Mouse (Mus musculus): ENCODE measurements around the gene Zbtb18. TPM values are rescaled to one million over a fixed set of nuclear protein-coding genes. Genes with fewer than 3 reads are reported as not detected.
"Not testable (repeated sequence)": the region's sequence is repeated elsewhere in the genome, so short reads cannot be mapped to it uniquely, and the experiment has no call there.

Gene Zbtb18
- total RNA-seq, 1 experiment from 2014 or later, result 91.1 TPM

- no peak for ATAC-seq (ENCODE audit: extremely low read depth, insufficient number of reproducible peaks, low FRiP score, poor library complexity, severe bottlenecking)
Observed at GRCm38 (mm10) chr1:177445461-177446130, 3.4 kb downstream of the Zbtb18 start.

DNA sequence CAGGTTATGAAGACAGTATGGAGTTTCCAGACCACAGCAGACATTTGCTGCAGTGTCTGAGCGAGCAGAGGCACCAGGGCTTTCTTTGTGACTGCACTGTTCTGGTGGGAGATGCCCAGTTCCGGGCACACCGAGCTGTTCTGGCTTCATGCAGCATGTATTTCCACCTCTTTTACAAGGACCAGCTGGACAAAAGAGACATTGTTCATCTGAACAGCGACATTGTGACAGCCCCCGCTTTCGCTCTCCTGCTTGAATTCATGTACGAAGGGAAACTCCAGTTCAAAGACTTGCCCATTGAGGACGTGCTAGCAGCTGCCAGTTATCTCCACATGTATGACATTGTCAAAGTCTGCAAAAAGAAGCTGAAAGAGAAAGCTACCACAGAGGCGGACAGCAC is 4.9 kb downstream of the Zbtb18 start:
- no peak for ATAC-seq (ENCODE audit: extremely low read depth, insufficient number of reproducible peaks, low FRiP score, poor library complexity, severe bottlenecking)

- ATAC-seq (ENCODE audit: extremely low read depth, insufficient number of reproducible peaks, low FRiP score, poor library complexity, severe bottlenecking), result no peak
Observed at GRCm38 (mm10) chr1:177447541-177448111, 5.5 kb downstream of the Zbtb18 start.

GRCm38 (mm10) chr1:177448121-177448561 is 6.0 kb downstream of the Zbtb18 start:
- no peak for ATAC-seq (ENCODE audit: extremely low read depth, insufficient number of reproducible peaks, low FRiP score, poor library complexity, severe bottlenecking)

DNA sequence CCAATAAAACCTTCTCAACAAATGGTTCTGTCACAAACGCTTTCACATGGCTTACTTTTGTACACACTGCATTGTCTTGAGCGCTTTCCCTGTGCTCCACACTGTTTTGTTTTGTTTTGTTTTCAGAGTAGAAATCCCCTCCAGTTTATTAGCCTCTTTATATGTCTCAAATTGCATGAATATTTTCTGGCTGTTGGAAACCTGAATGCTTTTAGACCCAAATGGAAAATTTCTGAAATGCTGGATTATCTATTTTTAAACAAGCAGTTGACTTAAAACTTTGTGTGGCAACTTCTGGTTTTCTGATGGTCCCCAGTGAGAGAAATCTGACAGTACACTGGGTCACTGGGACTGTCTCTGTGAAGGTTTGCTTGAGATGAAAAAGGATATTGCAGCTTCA is 6.8 kb downstream of the Zbtb18 start:
- ATAC-seq (ENCODE audit: extremely low read depth, insufficient number of reproducible peaks, low FRiP score, poor library complexity, severe bottlenecking), result no peak

DNA sequence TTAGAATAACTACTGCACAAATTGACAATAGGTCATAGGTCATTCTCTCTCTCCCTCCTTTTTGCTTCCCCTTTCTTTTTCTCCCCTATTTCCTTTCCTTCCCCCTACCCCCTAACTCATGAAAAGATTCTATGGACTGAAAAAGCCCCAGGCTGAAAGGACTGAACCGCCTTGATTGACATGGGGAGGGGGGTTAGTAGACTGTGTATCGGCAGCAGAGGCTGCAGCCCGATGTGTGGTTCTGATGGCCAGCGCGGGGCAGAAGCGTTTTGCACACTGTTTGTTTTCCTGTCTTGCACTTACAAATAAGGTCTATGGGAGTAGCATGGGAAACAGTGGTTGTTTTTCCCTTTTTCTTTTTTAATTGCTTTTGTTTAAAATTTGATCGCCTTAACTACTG is 7.7 kb downstream of the Zbtb18 start:
- ATAC-seq (ENCODE audit: extremely low read depth, insufficient number of reproducible peaks, low FRiP score, poor library complexity, severe bottlenecking), result not testable (repeated sequence)

DNA sequence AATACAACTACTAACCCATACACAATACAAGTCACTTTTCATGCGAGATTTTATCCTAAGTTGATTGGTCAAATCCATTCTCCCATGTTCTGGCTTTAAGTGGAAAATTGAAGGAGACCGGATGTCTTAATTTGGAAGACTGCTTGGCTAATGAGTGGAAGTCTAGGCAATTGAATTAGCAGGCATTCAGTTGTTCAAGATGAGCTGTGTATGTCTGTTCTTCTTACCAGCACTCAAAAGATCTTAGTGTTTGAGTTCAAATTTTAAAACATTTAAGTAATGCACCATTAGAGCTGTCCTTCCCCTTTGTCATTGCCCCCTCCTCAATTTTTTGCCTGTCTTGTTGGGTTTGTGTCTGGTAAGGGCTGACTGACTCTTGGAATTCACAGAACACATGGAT is 8.9 kb downstream of the Zbtb18 start:
- no peak for ATAC-seq (ENCODE audit: extremely low read depth, insufficient number of reproducible peaks, low FRiP score, poor library complexity, severe bottlenecking)

GRCm38 (mm10) chr1:177451991-177452431 is 9.9 kb downstream of the Zbtb18 start:
- ATAC-seq (ENCODE audit: extremely low read depth, insufficient number of reproducible peaks, low FRiP score, poor library complexity, severe bottlenecking), result no peak

DNA sequence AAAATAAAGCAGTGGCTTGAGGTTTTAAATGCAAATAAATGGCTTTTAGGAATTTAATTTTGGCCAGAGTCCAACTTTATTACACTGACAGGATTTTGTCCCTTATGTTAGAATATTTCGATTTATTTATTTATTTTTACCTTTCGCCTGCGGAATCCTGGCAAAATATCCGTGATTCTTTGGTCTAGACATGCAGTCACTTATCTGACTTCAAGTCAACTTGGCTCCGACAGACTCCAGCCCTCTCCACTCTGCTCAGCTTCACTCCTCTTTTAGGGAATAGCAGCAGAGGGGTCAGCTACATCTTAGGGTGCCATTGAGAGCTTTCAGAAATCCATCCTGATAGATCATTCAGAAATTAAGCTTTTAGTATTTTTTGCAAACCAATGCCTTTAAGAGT is 10.8 kb downstream of the Zbtb18 start:
- ATAC-seq (ENCODE audit: extremely low read depth, insufficient number of reproducible peaks, low FRiP score, poor library complexity, severe bottlenecking), result no peak

DNA sequence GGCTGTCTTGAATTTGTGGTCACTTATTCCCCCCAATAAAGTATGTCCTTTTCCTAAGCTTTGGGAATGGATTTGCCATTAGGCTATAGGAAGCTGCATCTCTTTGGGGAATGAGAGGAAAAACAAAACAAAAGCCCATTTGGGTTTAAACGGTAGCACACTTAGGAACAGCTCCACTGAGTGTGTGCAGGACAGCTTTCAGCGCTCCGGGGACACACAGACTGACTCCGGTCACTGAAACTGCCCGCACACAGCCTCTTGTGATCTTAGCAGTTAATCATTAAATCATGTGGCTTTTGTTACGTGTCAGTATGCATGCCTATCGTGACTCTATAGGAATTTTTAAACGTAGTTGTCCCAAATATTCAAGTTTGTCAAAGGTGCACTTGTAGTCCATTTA is 11.7 kb downstream of the Zbtb18 start:
- no peak for ATAC-seq (ENCODE audit: extremely low read depth, insufficient number of reproducible peaks, low FRiP score, poor library complexity, severe bottlenecking)

DNA sequence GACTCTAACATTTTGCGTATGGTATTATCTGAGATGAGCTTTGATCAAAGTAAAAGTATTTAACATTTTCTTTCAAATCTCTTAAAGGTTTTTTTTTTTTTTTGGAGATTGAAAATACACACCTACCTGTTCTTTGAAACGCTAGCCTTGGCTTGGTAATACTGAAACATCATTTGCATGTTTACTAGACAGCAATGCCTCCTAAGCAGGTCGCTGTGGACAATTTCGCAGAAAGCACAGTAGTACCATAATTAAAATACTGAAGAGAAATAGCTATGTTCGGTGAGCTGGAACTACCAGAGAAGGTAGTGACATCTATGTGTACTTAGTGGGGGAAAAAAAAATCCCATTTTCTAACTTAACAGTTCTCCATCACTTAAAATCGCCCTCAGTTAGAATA is 12.3 kb downstream of the Zbtb18 start:
- ATAC-seq (ENCODE audit: extremely low read depth, insufficient number of reproducible peaks, low FRiP score, poor library complexity, severe bottlenecking), result no peak

GRCm38 (mm10) chr1:177455466-177455865 is 13.3 kb downstream of the Zbtb18 start:
- ATAC-seq (ENCODE audit: extremely low read depth, insufficient number of reproducible peaks, low FRiP score, poor library complexity, severe bottlenecking), result no peak

- ATAC-seq (ENCODE audit: extremely low read depth, insufficient number of reproducible peaks, low FRiP score, poor library complexity, severe bottlenecking), result no peak
Observed at GRCm38 (mm10) chr1:177456208-177456607, 14.1 kb downstream of the Zbtb18 start.

DNA sequence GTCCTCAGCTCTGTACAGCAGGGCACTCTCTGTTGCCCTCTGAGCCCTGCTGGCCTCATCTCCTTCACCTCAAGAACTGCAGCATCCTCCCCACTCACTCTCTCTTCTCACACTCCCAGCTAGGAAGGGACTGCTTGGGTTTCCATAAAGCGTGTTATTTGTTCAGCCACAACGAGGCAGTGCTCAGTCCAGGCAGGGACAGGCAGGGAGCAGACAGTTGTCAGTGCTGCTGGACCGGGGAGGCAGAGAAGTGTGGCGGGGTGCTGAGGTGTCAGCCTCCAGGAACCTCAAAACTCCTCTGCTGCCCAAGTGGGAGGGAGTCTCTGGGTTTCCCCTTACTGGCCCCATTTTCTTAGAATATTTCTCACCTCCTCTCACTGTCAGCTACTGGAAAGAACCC is 14.6 kb downstream of the Zbtb18 start:
- peak; percentile 13; the same call in 1 of the 2 replicates for ATAC-seq (ENCODE audit: extremely low read depth, insufficient number of reproducible peaks, low FRiP score, poor library complexity, severe bottlenecking)

DNA sequence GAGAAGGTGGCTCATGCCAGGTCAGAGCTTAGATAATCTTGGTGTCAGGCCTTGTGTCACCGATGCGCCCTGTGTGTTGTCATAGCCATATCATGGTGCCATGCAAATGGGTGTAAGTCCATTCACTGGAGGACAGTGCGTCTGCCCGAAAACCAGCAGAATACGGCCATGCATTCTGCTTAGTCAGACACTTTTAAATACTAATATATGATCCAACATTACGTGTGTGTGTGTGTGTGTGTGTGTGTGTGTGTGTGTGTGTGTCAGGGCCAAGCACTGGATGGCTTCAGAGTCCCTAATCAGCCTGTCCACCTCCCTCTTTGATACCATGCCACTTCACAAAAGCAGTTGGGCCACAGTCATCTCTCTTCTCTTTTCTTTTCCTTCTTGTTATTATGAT is 15.8 kb downstream of the Zbtb18 start:
- ATAC-seq (ENCODE audit: extremely low read depth, insufficient number of reproducible peaks, low FRiP score, poor library complexity, severe bottlenecking), result no peak

- no peak for ATAC-seq (ENCODE audit: extremely low read depth, insufficient number of reproducible peaks, low FRiP score, poor library complexity, severe bottlenecking)
Observed at GRCm38 (mm10) chr1:177458456-177459389, 16.6 kb downstream of the Zbtb18 start.

- ATAC-seq (ENCODE audit: extremely low read depth, insufficient number of reproducible peaks, low FRiP score, poor library complexity, severe bottlenecking), result no peak
Observed at GRCm38 (mm10) chr1:177459536-177459935, 17.4 kb downstream of the Zbtb18 start.

GRCm38 (mm10) chr1:177467150-177467549 is 25.0 kb downstream of the Zbtb18 start:
- peak; percentile 89 for ATAC-seq (ENCODE audit: extremely low read depth, insufficient number of reproducible peaks, low FRiP score, poor library complexity, severe bottlenecking)

GRCm38 (mm10) chr1:177468436-177468835 is 26.3 kb downstream of the Zbtb18 start:
- ATAC-seq (ENCODE audit: extremely low read depth, insufficient number of reproducible peaks, low FRiP score, poor library complexity, severe bottlenecking), result no peak

GRCm38 (mm10) chr1:177470091-177470490 is 27.9 kb downstream of the Zbtb18 start:
- ATAC-seq (ENCODE audit: extremely low read depth, insufficient number of reproducible peaks, low FRiP score, poor library complexity, severe bottlenecking), result no peak

All from neutrophil, adult 5-6 weeks (primary cell).